Mouse (Mus musculus) heart, postnatal 14 days (tissue): ENCODE data around the gene Kantr. TPM values are rescaled to one million over a fixed set of nuclear protein-coding genes. Genes with fewer than 3 reads are reported as not detected.
"Not testable (repeated sequence)": the region's sequence is repeated elsewhere in the genome, so short reads cannot be mapped to it uniquely, and the experiment has no call there.

Experiments
- DNase-seq, 2 experiments: peaks; one replicate each; pipeline ENCODE4 v3.0.0; 2021 to 2022
- intact Hi-C: fragments of 180-260 bp; cut with DNase I; formaldehyde crosslinking; loops from one replicate; pipeline ENCODE4 v1.15.1; 2025
- total RNA-seq, 2 experiments: library from RNA; stranded (reverse); gene quantifications; 2 replicates each; pipeline ENCODE4 v1.2.3; 2021

The Kantr gene
- total RNA-seq, 2 experiments from 2014 or later, result 3.2 to 3.8 TPM

- intact Hi-C loops, result loop anchor here (5.0 kb wide), 1 partner anchor 49 kb away; no protein-coding TSS in a partner anchor
- no peak for DNase-seq
These were observed 21.1 kb downstream of the Kantr start for GRCm38 (mm10) chrX:152306224-152306623.

- DNase-seq, intact Hi-C loops: not testable (repeated sequence)
These were observed 40.3 kb downstream of the Kantr start for GRCm38 (mm10) chrX:152287026-152287425.

DNA sequence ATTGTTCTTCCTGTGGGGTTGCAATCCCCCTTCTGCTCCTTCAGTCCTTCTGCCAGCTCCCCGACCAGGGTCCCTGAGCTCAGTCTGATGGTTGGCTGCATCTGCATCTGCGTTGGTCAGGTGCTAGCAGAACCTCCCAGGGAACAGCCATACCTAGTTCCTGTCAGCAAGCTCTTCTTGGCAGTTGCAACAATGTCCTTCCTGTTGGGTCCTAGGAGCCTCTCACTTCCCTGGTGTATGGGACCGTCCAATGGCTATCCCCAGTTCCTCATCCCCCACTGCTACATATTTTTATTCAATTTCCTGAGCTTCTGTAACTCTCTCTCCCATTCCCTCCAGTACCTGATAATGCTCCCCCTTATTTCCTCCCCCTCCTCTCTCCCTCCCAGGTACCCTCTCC, 42.5 kb downstream of the Kantr start:
- intact Hi-C loops, result no loop called here
- no peak for DNase-seq

DNA sequence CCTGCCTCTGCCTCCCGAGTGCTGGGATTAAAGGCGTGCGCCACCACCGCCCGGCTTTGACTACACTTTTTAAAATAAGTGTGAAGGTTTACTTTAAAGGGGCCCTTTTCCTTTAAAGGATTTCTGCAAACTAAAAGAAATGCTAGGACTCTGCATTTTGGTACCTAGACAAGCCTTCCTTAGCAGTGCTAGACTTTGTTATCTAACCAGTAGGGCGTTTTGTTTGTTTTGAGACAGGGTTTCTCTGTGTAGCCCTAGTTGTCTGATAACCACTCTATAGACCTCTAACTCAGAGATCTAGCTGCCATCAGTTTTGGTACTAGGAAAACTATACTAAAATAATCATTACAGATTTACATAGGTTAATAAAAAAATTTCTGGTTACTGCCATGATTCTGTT, 47.9 kb downstream of the Kantr start:
- intact Hi-C loops, result no loop called here
- no peak for DNase-seq

DNA sequence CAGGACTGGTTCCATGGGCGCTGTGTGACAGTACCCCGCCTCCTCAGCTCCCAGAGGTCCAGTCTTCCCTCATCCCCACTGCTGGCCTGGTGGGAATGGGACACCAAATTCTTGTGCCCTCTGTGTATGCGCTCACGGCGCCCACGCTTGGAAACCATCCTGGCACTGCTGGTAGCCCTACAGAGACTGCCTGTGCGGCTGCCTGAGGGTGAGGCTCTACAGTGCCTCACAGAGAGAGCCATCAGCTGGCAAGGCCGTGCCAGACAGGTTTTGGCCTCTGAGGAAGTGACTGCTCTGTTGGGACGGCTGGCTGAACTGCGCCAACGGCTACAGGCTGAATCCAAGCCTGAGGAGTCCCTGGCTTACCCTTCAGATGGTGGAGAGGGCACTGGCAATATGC, 56.1 kb downstream of the Kantr start:
- intact Hi-C loops, result no loop called here
- DNase-seq, result no peak

Other genes starting within 250 kb of the Kantr start
- gene Iqsec2, start 183.2 kb downstream of the Kantr start, total RNA-seq, result 10 to 100 TPM; 61.7 to 73.2 TPM
- gene Kdm5c, start 94.5 kb downstream of the Kantr start, total RNA-seq, result 10 to 100 TPM; 41.4 to 61.8 TPM
- gene Tspyl2, start 14.9 kb upstream of the Kantr start, total RNA-seq, result 10 to 100 TPM; 11.6 to 12.5 TPM
- 1 to 10 TPM; 1.7 to 2.4 TPM for gene Gpr173, start 41.2 kb upstream of the Kantr start, total RNA-seq
- gene Cldn34a, start 235.8 kb upstream of the Kantr start, total RNA-seq, result not detected